Mouse (Mus musculus) layer of hippocampus, postnatal 25 days (tissue): ENCODE measurements around the gene Blmh. TPM values are rescaled to one million over a fixed set of nuclear protein-coding genes. Genes with fewer than 3 reads are reported as not detected.

ENCODE experiments used
- DNase-seq, 2 experiments: peaks; one replicate each; pipeline ENCODE4 v3.0.0; 2022; ENCODE audit warnings: mixed read lengths in 2 of 2, low spot score in 1 of 2; ENCODE audit errors: extremely low spot score in 1 of 2
- total RNA-seq, 2 experiments: library from RNA; stranded (reverse); gene quantifications; 2 replicates each; pipeline ENCODE4 v1.2.3; 2021

Gene Blmh
- total RNA-seq: 10 to 100 TPM; 58.4 to 58.7 TPM

- no peak for DNase-seq
These were observed at the start of gene Blmh for GRCm38 (mm10) chr11:76924759-76925236. Gene Blmh, plus strand, starts transcription at chr11:76924809.

- DNase-seq: no peak
These were observed 44.8 kb upstream of the Blmh start for GRCm38 (mm10) chr11:76879816-76880215.

- no peak for DNase-seq
These were observed 40.2 kb upstream of the Blmh start for GRCm38 (mm10) chr11:76884451-76884850.

DNA sequence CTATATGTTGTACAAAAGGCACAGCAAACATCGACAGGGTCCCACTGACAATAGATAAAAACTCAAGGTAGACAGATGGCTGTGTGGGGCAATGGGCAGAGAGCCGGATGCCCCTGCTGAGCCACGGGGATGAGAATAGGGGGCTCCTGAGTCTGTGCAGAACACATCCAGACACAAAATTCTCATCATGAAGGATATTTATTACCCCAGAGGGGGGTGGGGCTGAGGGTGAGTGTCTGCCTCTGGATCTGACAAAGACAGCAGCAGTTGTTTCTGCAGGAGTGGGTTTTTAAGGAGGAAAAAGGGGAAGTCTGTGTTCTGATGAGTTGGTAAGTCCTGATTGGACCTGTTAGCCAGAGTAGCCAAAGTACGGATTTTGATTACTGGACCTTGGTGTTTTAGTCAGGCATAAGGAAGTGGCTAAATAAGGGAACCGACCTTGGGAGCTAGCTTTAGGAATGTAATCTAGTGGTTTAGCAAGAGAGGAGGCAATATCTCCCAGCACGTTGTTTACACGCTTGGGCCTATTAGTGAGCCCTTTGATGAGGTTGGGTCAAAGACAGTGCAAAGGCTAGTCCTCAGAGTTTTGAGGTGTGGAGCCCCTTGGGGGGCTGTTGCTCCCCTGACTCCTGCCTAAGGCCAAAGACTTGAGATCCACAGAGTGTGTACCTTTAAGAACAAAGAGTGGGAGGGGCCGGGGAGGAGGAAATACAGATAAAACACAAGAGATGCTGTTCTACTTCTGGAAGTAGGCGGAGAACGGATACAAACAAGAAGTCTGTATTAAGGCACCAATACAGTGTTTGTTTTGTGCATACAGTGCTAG lies 35.1 kb upstream of the Blmh start:
- no peak for DNase-seq

GRCm38 (mm10) chr11:76891171-76891570 lies 33.4 kb upstream of the Blmh start:
- no peak for DNase-seq

DNA sequence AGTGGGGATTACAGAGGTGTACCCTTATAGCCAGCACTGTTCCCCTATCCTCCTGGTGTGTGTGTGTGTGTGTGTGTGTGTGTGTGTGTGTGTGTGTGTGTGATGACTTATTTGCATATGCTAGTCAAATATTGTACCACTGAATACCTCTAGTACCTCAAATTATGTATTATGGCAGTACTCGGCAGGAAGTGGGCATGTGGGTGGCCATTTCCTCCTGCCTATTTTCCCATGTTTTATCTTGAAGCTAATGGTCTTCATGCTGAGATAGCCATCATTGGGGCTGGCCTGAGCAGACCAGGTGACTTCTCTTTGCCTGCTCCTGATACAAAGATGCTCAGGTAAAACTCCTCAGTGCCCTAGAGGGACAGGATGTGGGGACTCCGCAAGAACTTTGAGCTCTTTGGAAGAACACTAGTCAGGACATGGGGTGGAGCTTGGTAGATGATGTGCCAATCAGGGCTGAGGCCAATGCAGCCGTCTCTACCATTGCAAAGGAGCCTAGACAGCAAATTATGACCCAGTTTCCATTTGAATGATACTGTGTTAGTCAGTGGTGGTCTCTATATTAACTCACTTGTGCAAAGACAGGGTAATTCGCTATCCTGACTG lies 32.8 kb upstream of the Blmh start:
- DNase-seq: no peak

GRCm38 (mm10) chr11:76892972-76893371 lies 31.6 kb upstream of the Blmh start:
- DNase-seq: no peak

- no peak for DNase-seq
These were observed 31.0 kb upstream of the Blmh start for GRCm38 (mm10) chr11:76893570-76893969.

DNA sequence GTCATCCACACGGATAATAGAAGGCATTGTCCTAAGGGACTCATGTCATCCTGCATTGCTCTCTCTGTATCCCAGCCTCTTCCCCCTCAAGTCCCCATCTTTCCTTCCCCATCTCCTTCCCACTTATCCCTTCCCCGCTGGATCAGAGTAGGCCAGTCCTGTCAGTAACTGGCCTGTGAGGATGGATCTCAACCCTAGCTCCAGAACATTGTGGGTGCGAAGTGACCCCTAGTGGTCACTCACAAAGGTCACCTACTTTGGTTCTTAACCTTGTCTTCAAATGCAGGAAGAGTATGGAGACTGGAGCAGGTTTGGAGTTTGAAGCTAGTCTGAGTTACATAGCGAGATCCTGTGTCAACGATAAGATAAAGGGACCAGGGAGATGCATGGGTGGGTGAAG lies 30.4 kb upstream of the Blmh start:
- no peak for DNase-seq

DNA sequence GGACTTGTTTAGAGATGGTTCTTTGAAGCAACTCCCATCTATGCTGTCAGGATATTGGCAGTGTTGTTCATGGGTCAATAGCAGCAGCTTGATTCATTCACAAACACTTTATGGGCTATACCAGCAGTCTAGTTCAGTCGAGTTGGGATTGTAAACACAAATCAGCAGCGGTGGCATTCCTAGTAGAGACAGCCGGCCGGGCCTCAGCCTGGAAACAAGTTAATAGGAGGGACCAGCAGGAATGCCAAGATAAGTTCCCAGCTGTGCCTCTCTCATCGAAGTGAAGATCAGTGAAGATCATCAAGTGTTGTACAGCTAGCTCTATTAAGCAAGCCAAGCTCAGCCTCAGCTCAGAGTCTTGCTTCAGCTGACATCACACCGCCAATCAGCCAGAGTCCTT lies 28.2 kb upstream of the Blmh start:
- no peak for DNase-seq

- no peak for DNase-seq
These were observed 27.5 kb upstream of the Blmh start for GRCm38 (mm10) chr11:76897126-76897525.

- no peak for DNase-seq
These were observed 26.7 kb upstream of the Blmh start for GRCm38 (mm10) chr11:76897871-76898270.

DNA sequence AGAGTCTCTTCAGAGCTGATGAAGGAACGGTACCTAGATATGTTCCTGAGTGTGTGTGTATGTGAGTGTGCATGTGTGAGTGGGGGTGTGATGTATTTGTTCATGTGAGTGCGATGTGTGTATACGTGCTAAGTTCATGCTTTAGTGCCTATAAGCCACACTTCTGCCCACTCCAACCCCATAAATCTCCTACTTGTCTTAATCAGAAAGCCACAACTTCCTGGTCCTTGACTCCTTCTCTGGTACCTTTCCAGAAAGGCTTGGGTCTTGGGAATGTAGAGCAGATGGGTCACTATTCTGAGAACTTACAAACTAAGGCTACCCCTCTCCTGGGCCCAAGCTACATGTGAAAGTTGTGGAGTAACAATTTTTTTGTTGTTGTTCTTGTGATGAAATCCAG lies 25.9 kb upstream of the Blmh start:
- no peak for DNase-seq

- DNase-seq: no peak
These were observed 24.6 kb upstream of the Blmh start for GRCm38 (mm10) chr11:76899758-76900738.

GRCm38 (mm10) chr11:76901579-76902361 lies 22.8 kb upstream of the Blmh start, which contains the start of gene Tmigd1:
Gene Tmigd1, plus strand, starts transcription at chr11:76902159.
- DNase-seq: no peak

- DNase-seq: no peak
These were observed 20.3 kb upstream of the Blmh start for GRCm38 (mm10) chr11:76904340-76904739.

DNA sequence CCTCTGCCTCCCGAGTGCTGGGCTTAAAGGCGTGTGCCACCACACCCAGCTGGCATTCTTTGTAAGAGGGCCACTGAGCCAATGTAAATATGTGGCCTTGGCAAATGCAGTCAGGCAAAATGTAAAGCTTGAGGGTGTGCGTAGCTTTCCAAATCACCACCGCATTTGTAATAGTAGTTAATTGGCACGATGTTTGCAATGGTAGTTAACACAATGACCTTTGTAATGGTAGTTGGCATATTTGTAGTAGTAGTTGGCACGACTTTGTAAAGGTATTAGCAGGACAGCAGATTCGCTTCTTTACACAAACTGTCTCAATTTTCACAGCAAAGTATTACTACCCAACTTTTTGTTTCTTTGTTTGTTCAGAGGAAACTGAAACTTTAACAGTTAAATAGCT lies 16.0 kb upstream of the Blmh start:
- DNase-seq: no peak

DNA sequence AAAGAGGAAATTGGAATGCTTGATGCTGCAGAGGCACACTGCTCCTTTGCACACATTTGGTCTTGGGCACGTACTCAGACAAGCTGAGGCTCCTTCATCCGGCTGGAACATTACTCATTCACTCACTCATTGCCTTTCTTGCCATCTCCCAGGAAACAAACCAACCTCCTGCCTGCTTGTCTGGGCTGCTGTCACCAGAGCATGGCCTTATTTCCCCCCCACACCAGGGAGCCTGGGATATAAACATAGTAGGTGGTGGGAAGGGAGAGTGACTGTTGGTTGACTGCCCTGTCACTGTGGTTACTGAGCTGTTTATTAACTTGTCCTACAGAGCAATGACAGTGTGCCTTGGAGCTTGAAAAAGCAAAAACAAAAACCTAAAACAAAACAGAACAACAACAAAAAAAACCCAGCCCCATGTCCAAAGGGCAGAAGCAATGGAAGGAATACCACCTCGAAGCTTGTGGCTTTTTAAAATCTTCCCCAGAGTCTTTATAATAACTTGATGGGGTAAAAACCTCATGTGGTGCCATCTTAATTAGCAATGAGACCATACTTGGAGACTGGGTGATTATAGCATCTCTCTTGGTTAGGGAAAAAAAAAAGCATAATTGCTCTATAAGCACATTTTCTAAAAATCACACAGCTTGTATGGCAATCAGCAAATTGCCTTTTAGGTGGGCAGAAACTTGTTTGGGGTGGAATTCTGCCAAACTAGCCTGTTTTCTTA lies 13.1 kb upstream of the Blmh start:
- DNase-seq: no peak

DNA sequence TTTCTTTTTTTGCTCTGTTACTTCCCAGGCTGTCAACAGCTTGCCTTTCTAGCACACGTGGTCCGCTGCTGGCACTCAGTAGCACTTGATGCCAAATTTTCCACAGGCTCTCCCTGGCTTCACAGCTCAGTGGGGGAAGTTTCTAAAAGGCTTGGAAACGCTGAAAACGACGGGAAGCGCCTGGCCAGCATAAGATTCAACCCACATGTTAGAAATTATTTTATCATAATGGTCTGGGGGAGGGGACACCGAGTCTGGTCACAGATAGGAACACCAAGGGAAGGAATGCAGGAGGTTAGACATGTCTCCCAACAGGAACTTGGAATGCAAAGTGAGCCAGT lies 12.6 kb upstream of the Blmh start:
- DNase-seq: peak in 1 of 2 experiments; percentile 27
